Mouse (Mus musculus): Measurements from ENCODE around the gene Aatf.

DNA sequence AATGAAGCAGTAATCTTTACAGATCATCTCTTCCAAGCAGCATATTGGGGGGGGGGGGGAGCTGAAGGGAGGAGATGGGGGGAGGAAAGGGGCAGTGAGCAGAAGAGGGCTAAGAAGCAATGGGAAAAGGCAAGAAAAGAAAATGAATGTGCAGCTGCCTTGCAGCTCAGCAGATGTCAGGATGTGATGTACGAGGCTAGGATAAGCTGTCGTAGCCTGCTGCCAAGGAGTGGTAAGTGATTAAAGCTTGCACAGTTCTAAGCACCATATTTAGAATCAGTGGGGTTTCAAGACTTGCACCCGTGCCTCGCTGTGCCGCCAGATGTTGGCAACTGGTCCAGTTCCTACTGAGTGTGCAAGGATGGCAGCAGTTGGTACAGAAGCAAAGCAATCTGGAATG is 48.8 kb downstream of the Aatf start:
- no peak for TF ChIP-seq POLR2A (IDR thresholded peaks at IDR 0.05; ENCODE audit: borderline replicate concordance, insufficient read depth, low read length)
- no peak for TF ChIP-seq CTCF (IDR thresholded peaks at IDR 0.05; ENCODE audit: borderline replicate concordance, insufficient read depth, low read depth, low read length)

Measured in cerebellum, adult 2 months (tissue).